Mouse (Mus musculus) stomach, adult 2 months (tissue): ENCODE data around the gene Agpat3. TPM values are rescaled to one million over a fixed set of nuclear protein-coding genes. Genes with fewer than 3 reads are reported as not detected.

Experiments
- polyA plus RNA-seq: library from polyadenylated mRNA; depleted of rRNA; stranded (reverse); fragments of >200 nt; gene quantifications from 2 replicates; pipeline ENCODE4 v1.2.3, GENCODE M21; 2012; rRNA removed

Agpat3 gene
- 85.2 and 109 TPM in 2 replicates for polyA plus RNA-seq

GRCm38 (mm10) chr10:78351887-78352665 lies at the start of gene Agpat3:
TSS of gene Agpat3 (minus strand) at chr10:78352489.

GRCm38 (mm10) chr10:78244438-78245224 lies 107.7 kb downstream of the Agpat3 start, which contains the start of gene Trappc10:
TSS of gene Trappc10 (minus strand) at chr10:78244641.

Other genes starting within 250 kb of the Agpat3 start
- 110 and 194 TPM in 2 replicates for gene D10Jhu81e, start 182.7 kb downstream of the Agpat3 start, polyA plus RNA-seq
- gene Pwp2, start 167.3 kb downstream of the Agpat3 start, polyA plus RNA-seq = 2.9 and 3.7 TPM in 2 replicates
- gene Trappc10, start 107.8 kb downstream of the Agpat3 start, polyA plus RNA-seq = 24.2 and 27.8 TPM in 2 replicates
- gene Rrp1, start 60.6 kb upstream of the Agpat3 start, polyA plus RNA-seq = 17.2 and 21.5 TPM in 2 replicates
- gene Cstb, start 73.2 kb upstream of the Agpat3 start, polyA plus RNA-seq = 18.7 and 31.0 TPM in 2 replicates
- gene Pdxk, start 112.5 kb upstream of the Agpat3 start, polyA plus RNA-seq = 7.1 and 8.0 TPM in 2 replicates
- not detected in 2 replicates for gene Olfr1358, start 164.9 kb upstream of the Agpat3 start, polyA plus RNA-seq
- 37.9 and 45.9 TPM in 2 replicates for gene Ilvbl, start 221.9 kb upstream of the Agpat3 start, polyA plus RNA-seq
- gene Syde1, start 239.5 kb upstream of the Agpat3 start, polyA plus RNA-seq = 8.4 and 8.5 TPM in 2 replicates